Mouse (Mus musculus) adrenal gland, adult 10 weeks (tissue): ENCODE data around the gene Tab2. TPM values are rescaled to one million over a fixed set of nuclear protein-coding genes. Genes with fewer than 3 reads are reported as not detected.

Source experiments
- polyA plus RNA-seq: library from polyadenylated mRNA; stranded (reverse); fragments of 350-450 nt; fragmentation: Illumina TruSeq; extraction: RNeasy Lipid Tissue Mini Kit (QIAGEN cat#74804); gene quantifications from one replicate; pipeline ENCODE4 v1.2.3, GENCODE M21; 2014; ENCODE audit warnings: low read depth, low replicate concordance

Gene Tab2
- 111 TPM for polyA plus RNA-seq

GRCm38 (mm10) chr10:7956228-7957001, at the start of gene Tab2:
TSS of gene Tab2 (minus strand) at chr10:7956230.

Other genes with a start within 250 kb of the Tab2 start
- 48.1 TPM for gene Katna1, start 230.2 kb downstream of the Tab2 start, polyA plus RNA-seq
- 1,338 TPM for gene Ginm1, start 163.4 kb downstream of the Tab2 start, polyA plus RNA-seq
- 93.1 TPM for gene Ppil4, start 163.3 kb downstream of the Tab2 start, polyA plus RNA-seq
- gene Zc3h12d, start 123.8 kb downstream of the Tab2 start, polyA plus RNA-seq: 0.35 TPM